Mouse (Mus musculus): Measurements from ENCODE around the gene Nfkbil1. TPM values are rescaled to one million over a fixed set of nuclear protein-coding genes. Genes with fewer than 3 reads are reported as not detected.

Nfkbil1 gene
- polyA plus RNA-seq, 1 experiment from 2014 or later, result 9.8 TPM

- H3K9ac ChIP-seq, result no peak overlapping the region
- WGBS, result 47% methylated on average over 1 of the region's 1 CpGs
- peaks cover 13% of the 10 kb centered on the region for H3K4me1 ChIP-seq (replicated peaks)
- H3K36me3 ChIP-seq, result no peaks in the 10 kb centered on the region
- peaks cover 11% of the 10 kb centered on the region for H3K27me3 ChIP-seq (replicated peaks)
- H3K9me3 ChIP-seq (replicated peaks), result no peaks in the 10 kb centered on the region
- no peak overlapping the region for H3K4me2 ChIP-seq
- no peak for ATAC-seq (ENCODE audit: insufficient number of reproducible peaks, low FRiP score)
- no peak overlapping the region for H3K4me3 ChIP-seq
- H3K27ac ChIP-seq (ENCODE audit: poor library complexity, severe bottlenecking), result no peak overlapping the region
These were observed 46.4 kb downstream of the Nfkbil1 start for GRCm38 (mm10) chr17:35189186-35189585.

GRCm38 (mm10) chr17:35187959-35188610 lies 47.5 kb downstream of the Nfkbil1 start, which contains the start of gene Lst1:
Lst1 (minus strand) TSS chr17:35188439.
- no peak for ATAC-seq (ENCODE audit: insufficient number of reproducible peaks, low FRiP score)
- H3K9me3 ChIP-seq (replicated peaks), result no peaks in the 10 kb centered on the region
- H3K27ac ChIP-seq (ENCODE audit: poor library complexity, severe bottlenecking), result no peak within 1 kb of the TSS
- peaks cover 12% of the 10 kb centered on the region for H3K4me1 ChIP-seq (replicated peaks)
- no peak within 1 kb of the TSS for H3K4me2 ChIP-seq
- H3K27me3 ChIP-seq (replicated peaks), result no peaks in the 10 kb centered on the region
- H3K4me3 ChIP-seq, result no peak within 1 kb of the TSS
- WGBS, result 72% methylated on average over 7 of the region's 7 CpGs
- no peak within 1 kb of the TSS for H3K9ac ChIP-seq
- no peaks in the 10 kb centered on the region for H3K36me3 ChIP-seq

- no peak for ATAC-seq (ENCODE audit: insufficient number of reproducible peaks, low FRiP score)
- Histone ChIP-seq H3K9ac (no peak overlapping the region), H3K4me1 (replicated peaks) (peaks cover 12% of the 10 kb centered on the region), H3K9me3 (replicated peaks) (no peaks in the 10 kb centered on the region), H3K27ac (ENCODE audit: poor library complexity, severe bottlenecking) (no peak overlapping the region), H3K36me3 (no peaks in the 10 kb centered on the region), H3K27me3 (replicated peaks) (no peaks in the 10 kb centered on the region), H3K4me2 (no peak overlapping the region), H3K4me3 (no peak overlapping the region)
- WGBS, result 69% methylated on average over 4 of the region's 4 CpGs
These were observed 48.2 kb downstream of the Nfkbil1 start for GRCm38 (mm10) chr17:35187345-35187744.

- H3K27ac ChIP-seq (ENCODE audit: poor library complexity, severe bottlenecking), result peak overlapping the region; percentile 62
- H3K9ac ChIP-seq, result peak overlapping the region; percentile 64; the same call in 1 of the 2 replicates
- H3K4me1 ChIP-seq (replicated peaks), result peaks cover 12% of the 10 kb centered on the region
- peak overlapping the region; percentile 73 for H3K4me2 ChIP-seq
- H3K27me3 ChIP-seq (replicated peaks), result no peaks in the 10 kb centered on the region
- H3K9me3 ChIP-seq (replicated peaks), result no peaks in the 10 kb centered on the region
- ATAC-seq (ENCODE audit: insufficient number of reproducible peaks, low FRiP score), result peak; percentile 54
- WGBS, result 3% methylated on average over 4 of the region's 4 CpGs
- peak overlapping the region; percentile 55 for H3K4me3 ChIP-seq
- no peaks in the 10 kb centered on the region for H3K36me3 ChIP-seq
These were observed 48.9 kb downstream of the Nfkbil1 start for GRCm38 (mm10) chr17:35186681-35187080.

- Histone ChIP-seq H3K36me3 (no peaks in the 10 kb centered on the region), H3K27ac (ENCODE audit: poor library complexity, severe bottlenecking) (peak overlapping the region; percentile 62), H3K4me3 (peak overlapping the region; percentile 55), H3K27me3 (replicated peaks) (no peaks in the 10 kb centered on the region), H3K4me1 (replicated peaks) (peaks cover 12% of the 10 kb centered on the region), H3K4me2 (peak overlapping the region; percentile 73), H3K9me3 (replicated peaks) (no peaks in the 10 kb centered on the region), H3K9ac (peak overlapping the region; percentile 64)
- ATAC-seq (ENCODE audit: insufficient number of reproducible peaks, low FRiP score), result peak; percentile 79
- 3% methylated on average over 18 of the region's 18 CpGs for whole genome bisulfite sequencing
These were observed 49.7 kb downstream of the Nfkbil1 start for GRCm38 (mm10) chr17:35185639-35186611.

- Histone ChIP-seq H3K9ac (no peak overlapping the region), H3K4me1 (replicated peaks) (no peaks in the 10 kb centered on the region), H3K4me2 (no peak overlapping the region), H3K27ac (ENCODE audit: poor library complexity, severe bottlenecking) (no peak overlapping the region), H3K36me3 (no peaks in the 10 kb centered on the region), H3K4me3 (no peak overlapping the region), H3K27me3 (replicated peaks) (no peaks in the 10 kb centered on the region), H3K9me3 (replicated peaks) (no peaks in the 10 kb centered on the region)
- 74% methylated on average over 5 of the region's 5 CpGs for WGBS
- no peak for ATAC-seq (ENCODE audit: insufficient number of reproducible peaks, low FRiP score)
These were observed 55.5 kb downstream of the Nfkbil1 start for GRCm38 (mm10) chr17:35180093-35180492.

- 12% methylated on average over 5 of the region's 5 CpGs for WGBS
- H3K36me3 ChIP-seq, result no peaks in the 10 kb centered on the region
These were observed 57.1 kb downstream of the Nfkbil1 start for GRCm38 (mm10) chr17:35178528-35178927.

DNA sequence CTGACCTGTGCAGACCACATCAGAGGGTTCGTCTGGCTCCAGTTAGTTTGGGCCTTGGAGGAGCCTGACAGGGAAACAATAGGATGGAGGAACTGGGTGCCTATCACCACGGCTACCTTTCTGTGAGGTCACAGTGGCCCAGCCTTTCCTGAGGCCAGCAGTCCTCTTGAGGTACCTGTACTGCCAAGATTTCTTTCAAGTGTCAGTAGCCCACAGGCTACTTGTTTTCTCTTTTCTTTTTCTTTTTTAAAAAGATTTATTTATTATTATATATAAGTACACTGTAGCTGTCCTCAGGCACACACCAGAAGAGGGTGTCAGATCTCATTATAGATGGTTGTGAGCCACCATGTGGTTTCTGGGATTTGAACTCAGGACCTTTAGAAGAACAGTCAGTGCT lies 59.6 kb downstream of the Nfkbil1 start, which contains the start of gene Aif1:
TSS of gene Aif1 (minus strand) at position 101 of the 400 bp plus-strand sequence.
- H3K4me2 ChIP-seq, result no peak within 1 kb of the TSS
- no peak within 1 kb of the TSS for H3K27ac ChIP-seq (ENCODE audit: poor library complexity, severe bottlenecking)
- 71% methylated on average over 2 of the region's 2 CpGs for WGBS
- H3K9ac ChIP-seq, result no peak within 1 kb of the TSS
- no peak within 1 kb of the TSS for H3K4me3 ChIP-seq
- no peaks in the 10 kb centered on the region for H3K9me3 ChIP-seq (replicated peaks)
- H3K4me1 ChIP-seq (replicated peaks), result 0 out of 2 replicates have a peak, but pooled peaks cover 4% of the 10 kb centered on the region
- no peak for ATAC-seq (ENCODE audit: insufficient number of reproducible peaks, low FRiP score)
- no peaks in the 10 kb centered on the region for H3K36me3 ChIP-seq
- H3K27me3 ChIP-seq (replicated peaks), result 0 out of 2 replicates have a peak, but pooled peaks cover 4% of the 10 kb centered on the region

More at GRCm38 (mm10) chr17:35178528-35178927, 57.1 kb downstream of the Nfkbil1 start:
- no peaks in the 10 kb centered on the region for H3K9me3 ChIP-seq (replicated peaks)
- no peaks in the 10 kb centered on the region for H3K4me1 ChIP-seq (replicated peaks)
- H3K4me3 ChIP-seq, result no peak overlapping the region
- no peak overlapping the region for H3K4me2 ChIP-seq
- H3K27me3 ChIP-seq (replicated peaks), result no peaks in the 10 kb centered on the region
- H3K9ac ChIP-seq, result no peak overlapping the region
- ATAC-seq (ENCODE audit: insufficient number of reproducible peaks, low FRiP score), result peak; percentile 77
- no peak overlapping the region for H3K27ac ChIP-seq (ENCODE audit: poor library complexity, severe bottlenecking)

GRCm38 (mm10) chr17:35175382-35175781 lies 60.2 kb downstream of the Nfkbil1 start:
- Histone ChIP-seq H3K36me3 (no peaks in the 10 kb centered on the region), H3K9ac (no peak overlapping the region), H3K27me3 (replicated peaks) (0 out of 2 replicates have a peak, but pooled peaks cover 4% of the 10 kb centered on the region), H3K4me3 (no peak overlapping the region), H3K27ac (ENCODE audit: poor library complexity, severe bottlenecking) (no peak overlapping the region), H3K4me2 (no peak overlapping the region), H3K4me1 (replicated peaks) (0 out of 2 replicates have a peak, but pooled peaks cover 6% of the 10 kb centered on the region), H3K9me3 (replicated peaks) (no peaks in the 10 kb centered on the region)
- ATAC-seq (ENCODE audit: insufficient number of reproducible peaks, low FRiP score), result no peak
- 73% methylated on average over 6 of the region's 6 CpGs for WGBS

DNA sequence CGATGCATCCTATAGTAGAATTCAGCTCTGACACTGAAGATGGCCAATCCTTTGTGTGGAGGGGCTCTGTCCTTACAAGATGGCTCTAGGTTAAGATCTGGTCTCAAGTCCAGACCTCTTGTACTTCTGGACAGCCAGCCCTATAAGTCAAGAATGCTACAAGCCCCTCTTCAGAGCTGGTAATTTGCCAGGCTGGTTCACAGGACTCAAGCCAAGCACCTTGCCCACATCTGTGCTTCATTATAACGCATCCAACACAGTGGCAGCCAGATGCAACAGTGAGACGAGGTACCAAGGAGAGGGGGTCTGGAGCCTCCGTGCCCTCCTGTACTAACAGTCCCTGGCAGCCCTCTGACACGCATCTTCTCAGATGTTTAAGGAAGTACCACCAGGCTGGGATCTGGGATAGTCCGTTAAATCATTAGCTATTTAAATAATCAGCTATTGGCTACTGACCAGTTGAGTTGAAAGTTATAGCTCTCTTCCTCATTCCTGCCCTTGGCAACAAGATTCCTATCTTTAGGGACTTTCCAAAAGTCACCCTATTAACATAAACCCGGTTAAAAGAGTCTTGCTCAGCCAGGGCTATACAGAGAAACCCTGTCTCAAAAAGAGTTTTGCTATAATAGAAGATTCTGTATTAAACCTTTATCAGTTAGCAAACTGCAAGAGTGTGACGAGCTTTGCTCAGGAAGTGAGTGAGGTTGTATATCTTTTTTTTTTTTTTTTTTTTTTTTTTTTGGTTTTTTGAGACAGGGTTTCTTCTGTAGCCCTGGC lies 61.2 kb downstream of the Nfkbil1 start:
- no peak for ATAC-seq (ENCODE audit: insufficient number of reproducible peaks, low FRiP score)
- Histone ChIP-seq H3K36me3 (no peaks in the 10 kb centered on the region), H3K4me1 (replicated peaks) (0 out of 2 replicates have a peak, but pooled peaks cover 9% of the 10 kb centered on the region), H3K9me3 (replicated peaks) (no peaks in the 10 kb centered on the region), H3K27ac (ENCODE audit: poor library complexity, severe bottlenecking) (no peak overlapping the region), H3K9ac (no peak overlapping the region), H3K4me3 (no peak overlapping the region), H3K4me2 (no peak overlapping the region), H3K27me3 (replicated peaks) (0 out of 2 replicates have a peak, but pooled peaks cover 4% of the 10 kb centered on the region)
- WGBS, result 68% methylated on average over 8 of the region's 8 CpGs

All from heart, embryonic 12.5 days (tissue).